Mouse (Mus musculus) frontal cortex, postnatal 14 days (tissue): ENCODE results near the gene Twist2.

Experiments
- DNase-seq, 2 experiments: peaks; one replicate each; pipeline ENCODE4 v3.0.0; 2022; ENCODE audit warnings: low spot score in 2 of 2

Twist2 gene

DNA sequence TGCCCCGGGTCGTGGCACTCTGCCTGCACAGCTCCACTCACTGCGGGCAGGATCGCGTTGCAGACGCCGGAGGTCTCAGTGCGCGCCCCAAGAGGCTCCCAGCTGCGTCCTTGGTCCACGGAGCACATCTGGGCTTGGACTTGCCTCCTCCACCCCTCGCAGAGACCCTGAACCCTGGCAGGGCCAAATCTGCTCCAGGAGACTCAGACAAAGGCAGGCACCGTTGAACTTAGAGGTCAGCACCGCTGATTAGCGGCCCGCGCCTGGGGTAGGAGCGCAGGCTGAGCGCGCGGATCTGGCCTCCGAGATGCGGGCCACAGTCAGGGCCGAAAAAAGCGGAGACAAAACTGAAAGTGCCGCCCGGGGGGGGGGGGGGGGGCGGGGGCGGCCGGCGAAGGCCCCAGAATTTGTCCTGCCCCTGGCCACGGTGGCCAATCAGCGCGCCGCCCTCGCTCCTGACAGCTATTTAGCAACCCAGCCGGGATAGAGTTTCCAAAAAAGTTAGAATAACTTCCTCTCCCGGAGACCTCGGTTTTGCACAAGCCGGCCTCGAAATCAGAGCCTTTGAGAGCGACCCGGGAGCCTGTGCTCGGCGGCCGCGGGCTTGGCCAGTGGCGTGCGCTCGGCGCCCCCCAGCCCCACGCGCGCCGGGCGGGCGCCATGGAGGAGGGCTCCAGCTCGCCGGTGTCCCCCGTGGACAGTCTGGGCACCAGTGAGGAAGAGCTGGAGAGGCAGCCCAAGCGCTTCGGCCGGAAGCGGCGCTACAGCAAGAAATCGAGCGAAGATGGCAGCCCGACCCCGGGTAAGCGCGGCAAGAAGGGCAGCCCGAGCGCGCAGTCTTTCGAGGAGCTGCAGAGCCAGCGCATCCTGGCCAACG lies at the start of gene Twist2:
Gene Twist2, plus strand, starts transcription at position 495 of the 877 bp plus-strand sequence.
- no peak for DNase-seq

DNA sequence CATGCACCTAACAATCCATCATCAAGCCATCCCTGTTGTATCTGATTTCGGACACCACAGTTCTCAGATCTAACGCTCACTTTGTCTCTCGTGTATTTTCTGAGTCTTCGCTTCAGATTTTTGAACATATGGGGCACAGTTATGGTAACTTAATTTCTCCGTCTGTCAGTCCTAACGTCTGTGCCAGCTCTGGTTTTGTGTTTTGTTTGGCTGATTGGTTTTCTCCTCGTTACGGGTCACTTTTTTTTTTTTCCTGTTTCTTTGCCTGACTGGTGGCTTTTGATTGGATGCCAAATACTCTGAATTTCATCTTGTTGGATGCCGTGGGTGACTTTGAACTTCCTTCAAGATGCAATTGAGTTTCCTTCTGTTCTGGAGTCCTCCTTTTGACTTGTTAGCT lies 48.3 kb upstream of the Twist2 start:
- no peak for DNase-seq

- peak; percentile 30 to 65 for DNase-seq
These were observed 46.2 kb upstream of the Twist2 start for GRCm38 (mm10) chr1:91755102-91755501.

DNA sequence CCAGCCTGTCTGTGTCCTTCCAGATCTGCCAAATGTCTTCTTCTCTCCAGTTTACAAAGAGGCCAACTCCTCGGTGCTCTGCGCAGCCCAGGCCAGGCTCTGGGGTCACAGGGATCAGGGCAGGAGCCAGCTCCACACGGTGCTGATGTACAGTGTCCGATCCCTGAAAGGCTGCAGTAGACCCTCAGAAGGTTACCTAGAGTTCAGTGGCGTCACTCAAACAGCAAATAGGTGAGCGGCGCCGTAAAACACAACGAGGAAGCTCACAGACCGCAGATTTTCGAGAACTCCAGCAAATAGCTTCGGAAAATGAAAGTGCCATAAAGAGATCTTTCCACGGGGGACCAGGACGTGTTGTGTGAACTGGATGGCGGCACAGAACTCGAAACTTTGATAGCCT lies 44.0 kb upstream of the Twist2 start:
- no peak for DNase-seq

GRCm38 (mm10) chr1:91758143-91758542 lies 43.1 kb upstream of the Twist2 start:
- no peak for DNase-seq

DNA sequence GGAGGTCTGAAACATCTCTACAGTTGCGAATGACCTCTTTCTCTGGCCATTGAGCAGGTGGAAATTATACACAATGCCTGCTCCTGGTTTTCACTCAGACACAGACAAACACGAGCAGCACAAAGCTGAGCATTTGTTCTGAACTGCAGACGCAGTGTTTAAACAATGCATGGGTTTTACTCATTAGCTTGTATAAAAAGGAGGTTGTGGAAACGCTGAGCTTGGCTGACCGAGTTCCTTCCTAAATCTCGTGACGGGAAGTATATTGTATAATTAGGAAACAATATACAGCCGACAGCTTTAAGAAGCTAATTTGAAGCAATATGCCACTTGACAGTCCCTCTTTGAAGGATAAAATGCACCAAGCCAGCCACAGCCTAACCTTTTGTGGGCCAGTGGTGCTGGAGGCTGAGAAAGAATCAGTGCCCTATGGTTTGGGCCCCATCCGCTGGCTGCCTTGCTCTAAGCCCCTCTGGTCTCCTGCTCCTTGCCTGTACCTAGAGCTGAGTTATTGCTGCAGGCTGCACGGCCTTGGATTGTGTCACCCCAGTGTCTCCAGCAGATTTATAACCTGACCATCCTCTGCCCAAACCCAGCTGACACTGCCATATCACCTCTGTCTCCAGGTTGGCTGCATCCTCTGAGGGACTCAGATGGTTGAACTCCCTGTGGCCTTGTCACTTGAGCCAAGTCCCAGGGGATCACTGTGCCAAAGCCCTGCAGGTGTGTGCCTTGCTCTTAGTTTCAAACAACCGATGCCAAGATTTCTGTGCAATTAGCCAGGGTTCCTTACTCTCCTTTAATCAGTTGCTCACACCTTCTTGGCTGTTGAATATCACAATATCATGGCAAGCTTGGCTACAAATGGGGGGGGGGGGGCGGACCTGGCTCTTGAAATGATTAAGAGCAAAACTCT lies 42.4 kb upstream of the Twist2 start:
- no peak for DNase-seq

- DNase-seq: peak; percentile 25 to 26
These were observed 40.9 kb upstream of the Twist2 start for GRCm38 (mm10) chr1:91760140-91760986.

GRCm38 (mm10) chr1:91762528-91763091 lies 38.7 kb upstream of the Twist2 start:
- DNase-seq: no peak

DNA sequence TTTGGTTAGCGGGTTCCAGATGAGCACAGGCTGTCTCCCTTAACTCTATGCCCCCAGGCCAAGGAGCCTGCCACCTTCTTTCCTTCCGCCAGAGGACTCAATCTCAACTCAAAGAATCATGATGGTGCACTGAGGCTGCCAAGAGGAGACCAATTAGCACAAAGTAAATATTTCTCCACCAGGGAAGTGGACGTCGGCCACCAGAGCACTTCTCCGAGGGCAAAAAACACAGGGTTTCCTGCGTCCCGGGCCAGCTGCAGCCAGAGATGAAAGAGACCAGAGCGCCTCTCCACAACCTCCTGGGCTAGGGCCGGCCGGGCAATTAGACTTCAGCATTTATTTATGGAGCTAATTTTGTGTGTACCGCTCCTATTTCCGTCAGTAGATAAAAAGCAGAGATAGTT lies 31.0 kb upstream of the Twist2 start:
- no peak for DNase-seq

DNA sequence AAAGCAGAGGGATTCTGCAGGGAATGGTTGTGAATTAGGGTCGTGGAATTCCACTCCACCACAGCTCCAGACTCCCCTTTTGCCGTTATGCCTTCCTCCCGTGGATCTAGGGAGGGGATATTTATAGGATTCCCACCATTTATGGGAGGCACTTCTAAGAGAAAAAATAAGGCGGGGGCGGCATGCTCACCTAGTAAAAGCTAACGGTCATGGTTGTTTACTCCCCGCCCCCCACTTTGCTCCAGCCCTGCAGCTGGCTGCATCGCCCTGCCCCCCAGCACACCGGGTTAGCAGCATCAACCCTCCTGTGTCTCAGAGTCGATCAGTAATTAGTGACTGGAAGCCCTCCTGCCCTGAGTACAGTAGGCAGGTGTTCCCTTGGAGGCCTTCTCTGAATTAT lies 30.6 kb upstream of the Twist2 start:
- no peak for DNase-seq

GRCm38 (mm10) chr1:91776928-91777327 lies 24.3 kb upstream of the Twist2 start:
- DNase-seq: no peak

DNA sequence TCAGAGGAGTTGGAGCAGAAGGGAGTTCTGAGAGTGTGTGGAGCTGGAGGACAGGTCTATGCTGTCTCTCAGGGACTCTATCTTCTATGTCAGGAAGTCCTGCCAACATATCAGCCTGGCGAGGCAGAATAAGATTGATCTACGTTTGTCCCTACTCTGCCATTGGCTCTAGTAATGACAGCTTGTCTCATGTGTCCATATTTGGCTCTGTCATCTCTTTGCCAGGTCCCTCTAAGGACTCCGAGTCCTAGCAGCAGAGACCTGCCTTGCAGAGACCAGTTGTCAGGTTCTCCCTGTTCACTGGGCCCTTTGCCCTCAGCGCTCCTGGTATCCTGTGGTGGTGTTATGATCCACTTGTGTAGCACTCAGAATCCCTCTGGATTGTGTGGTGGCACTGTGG lies 21.4 kb upstream of the Twist2 start:
- DNase-seq: no peak

DNA sequence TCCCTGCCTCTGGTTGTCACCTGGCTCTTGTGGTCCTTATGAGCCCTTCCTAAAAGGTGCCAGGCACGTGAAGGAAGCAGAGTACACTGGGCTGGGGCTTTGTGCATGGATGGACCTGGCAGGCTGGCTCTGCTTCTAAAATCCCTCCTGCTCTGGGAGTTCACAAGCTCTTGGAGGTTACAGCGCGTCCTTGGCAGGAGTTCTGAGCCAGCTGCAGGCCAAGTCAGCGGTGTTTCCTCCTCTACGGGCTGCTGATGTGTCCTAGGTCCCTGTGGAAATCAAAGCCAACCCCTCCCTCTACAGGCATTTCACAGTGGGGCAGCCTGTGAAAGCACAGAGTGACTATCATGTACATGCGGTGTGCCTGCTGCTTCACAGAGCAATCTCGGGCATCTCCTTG lies 20.1 kb upstream of the Twist2 start:
- no peak for DNase-seq

- no peak for DNase-seq
These were observed 17.1 kb upstream of the Twist2 start for GRCm38 (mm10) chr1:91784162-91784561.

DNA sequence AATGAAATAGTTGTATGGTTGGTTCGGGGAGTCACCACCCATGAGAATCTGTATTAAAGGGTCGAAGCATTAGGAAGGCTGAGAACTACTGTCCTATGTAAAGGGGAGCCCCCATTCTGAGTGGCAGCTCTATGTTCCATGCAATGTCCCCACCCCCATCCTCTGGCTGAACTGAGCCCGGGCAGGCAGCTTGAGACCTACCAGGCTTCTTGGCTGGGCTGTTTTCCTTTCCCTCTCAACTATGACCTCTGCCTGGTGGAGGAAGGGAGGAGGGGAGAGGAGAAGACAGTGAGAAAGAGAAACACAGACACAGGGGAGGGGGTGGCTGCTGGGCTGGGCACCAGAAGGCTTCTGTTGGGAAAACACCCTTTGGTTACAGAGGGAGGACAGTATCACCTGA lies 1.9 kb upstream of the Twist2 start:
- no peak for DNase-seq

DNA sequence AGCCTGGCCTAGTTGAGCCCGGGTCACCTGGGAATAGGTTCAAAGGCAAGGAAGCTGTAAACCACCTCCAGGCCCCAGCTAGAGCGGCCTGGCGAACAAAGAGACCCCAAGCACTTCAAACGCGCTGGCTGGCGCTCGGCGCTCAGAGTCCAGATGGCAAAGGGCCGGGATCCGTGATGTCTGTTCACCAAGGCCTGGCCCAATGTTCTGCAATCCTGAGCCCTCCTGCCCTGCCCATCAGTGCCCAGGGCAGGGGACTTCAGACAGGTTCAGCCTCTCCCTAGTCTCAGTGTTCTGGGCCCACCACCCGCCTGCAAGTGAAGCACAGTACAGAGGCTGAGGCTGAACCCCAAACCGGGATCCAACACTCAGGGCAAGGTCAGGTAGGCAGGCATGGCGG lies 913 bp upstream of the Twist2 start:
- no peak for DNase-seq

DNA sequence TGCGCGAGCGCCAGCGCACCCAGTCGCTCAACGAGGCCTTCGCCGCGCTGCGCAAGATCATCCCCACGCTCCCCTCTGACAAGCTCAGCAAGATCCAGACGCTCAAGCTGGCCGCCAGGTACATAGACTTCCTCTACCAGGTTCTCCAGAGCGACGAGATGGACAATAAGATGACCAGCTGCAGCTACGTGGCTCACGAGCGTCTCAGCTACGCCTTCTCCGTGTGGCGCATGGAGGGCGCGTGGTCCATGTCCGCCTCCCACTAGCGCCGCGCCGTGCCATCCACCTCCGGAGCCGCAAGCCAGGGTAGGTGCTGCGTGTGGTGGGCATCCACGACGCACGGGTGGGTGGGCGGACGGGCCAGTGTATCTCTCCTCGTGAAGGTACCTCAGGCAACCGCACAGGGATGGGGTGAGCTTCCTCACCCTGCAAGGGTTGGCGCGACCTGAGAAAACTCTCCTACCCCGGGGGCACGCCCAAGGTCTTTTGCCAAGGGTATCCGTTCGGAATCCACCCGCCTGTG lies 644 bp downstream of the Twist2 start:
- DNase-seq: peak in 1 of 2 experiments; percentile 26

DNA sequence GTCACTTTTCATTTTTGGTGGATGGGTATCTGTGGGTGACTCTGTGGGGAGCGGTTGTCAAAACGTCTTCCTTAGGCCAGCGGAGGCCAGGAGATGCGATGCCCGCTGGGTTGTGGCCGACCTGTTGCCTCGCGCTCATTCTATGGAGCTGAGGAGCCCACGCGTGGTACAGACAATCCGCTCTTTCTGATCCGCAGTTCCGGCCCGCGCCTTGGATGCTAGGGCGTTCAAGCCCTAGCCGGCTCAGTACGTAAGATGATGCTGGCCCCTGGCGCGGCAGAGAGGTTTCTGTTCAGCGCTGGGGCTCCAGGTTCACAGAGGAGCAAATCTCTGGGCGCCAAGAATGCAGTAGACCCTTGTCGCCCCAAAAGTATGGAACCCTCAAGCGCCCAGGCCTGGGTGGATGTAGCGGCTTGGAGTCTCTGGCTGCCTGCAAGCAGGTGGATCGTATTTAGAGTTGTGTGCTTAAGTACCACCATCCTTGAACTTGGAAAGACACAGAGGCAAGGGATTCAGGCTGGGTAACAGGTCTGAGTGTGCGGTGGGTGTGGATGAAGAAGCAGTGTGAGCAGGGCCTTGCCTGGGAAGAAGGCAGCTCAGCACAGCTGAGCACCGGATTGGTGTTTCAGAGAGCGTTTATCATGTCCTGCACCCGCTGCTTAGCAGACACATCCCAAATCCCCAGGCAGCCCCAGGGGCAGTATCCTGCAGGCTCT lies 1.3 kb downstream of the Twist2 start:
- DNase-seq: no peak

DNA sequence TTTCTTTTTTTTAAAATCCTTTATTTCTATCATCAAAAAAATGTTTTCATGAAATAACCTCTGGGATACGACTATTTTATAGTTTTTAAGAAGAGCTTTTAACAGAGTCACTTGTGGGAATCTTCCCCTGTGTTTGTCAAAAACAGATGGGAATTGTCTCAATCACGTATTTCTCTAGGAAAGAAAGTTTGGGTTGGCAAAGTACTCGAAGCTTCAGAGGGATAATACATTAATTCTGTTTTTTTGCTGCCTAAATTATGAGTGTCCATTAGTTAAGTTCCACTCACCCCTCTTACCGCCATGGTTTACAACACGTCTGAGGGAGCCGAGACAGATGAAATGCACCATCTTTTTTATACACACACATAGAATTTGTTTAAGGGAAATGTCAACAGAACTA lies 2.2 kb downstream of the Twist2 start:
- no peak for DNase-seq

DNA sequence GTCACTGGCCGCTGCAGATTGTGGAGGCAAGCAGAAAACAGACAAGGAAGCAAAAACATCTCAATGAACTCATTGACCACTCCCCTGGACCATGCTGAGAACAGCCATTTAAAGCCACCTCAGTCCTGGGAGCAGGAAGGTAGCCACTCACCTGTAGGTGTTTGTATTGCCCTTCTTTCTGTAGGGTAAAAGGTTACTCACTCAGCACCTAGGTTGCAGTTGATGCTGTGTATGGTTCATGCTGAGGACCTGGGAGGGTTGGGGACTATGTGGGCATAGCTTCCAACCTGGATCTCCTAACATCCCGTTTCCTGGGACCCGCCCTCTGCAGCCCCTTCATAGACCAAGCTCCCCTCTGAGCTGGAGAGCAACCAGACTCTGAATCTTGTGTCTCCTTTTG lies 14.8 kb downstream of the Twist2 start:
- DNase-seq: no peak

- DNase-seq: no peak
These were observed 15.3 kb downstream of the Twist2 start for GRCm38 (mm10) chr1:91816571-91816970.
